Mouse (Mus musculus) embryonic facial prominence, embryonic 14.5 days (tissue): ENCODE measurements around the gene Gm12830. TPM values are rescaled to one million over a fixed set of nuclear protein-coding genes. Genes with fewer than 3 reads are reported as not detected.

Source experiments
- ATAC-seq: fragments of 200-750 bp; cut with Nextera tagmentation; 2 replicates; pipeline ENCODE4 v1.8.0; 2017; ENCODE audit warnings: low read depth, moderate number of reproducible peaks, moderate TSS enrichment
- DNase-seq: peaks from one replicate; pipeline ENCODE4 v3.0.0-alpha.2; 2015; ENCODE audit warnings: low spot score
- H3K27ac ChIP-seq: fragments of 300-500 bp; sonication (generic); replicated peaks from 2 replicates; pipeline ENCODE4 v1.5.1; 2014; ENCODE audit warnings: low read depth, mild to moderate bottlenecking, low read length, moderate library complexity
- H3K27me3 ChIP-seq: fragments of 300-500 bp; sonication (generic); replicated peaks from 2 replicates; pipeline ENCODE4 v1.6.1; 2014; ENCODE audit warnings: low read length; ENCODE audit not compliant: control insufficient read depth, insufficient read depth
- H3K36me3 ChIP-seq: fragments of 300-500 bp; sonication (generic); 2 replicates; pipeline ENCODE4 v1.6.1; 2014; ENCODE audit warnings: low read length, mixed read lengths; ENCODE audit not compliant: control insufficient read depth, insufficient read depth
- H3K4me1 ChIP-seq: fragments of 300-500 bp; sonication (generic); 2 replicates; pipeline ENCODE4 v1.6.1; 2014; ENCODE audit warnings: antibody characterized with exemption, low read length; ENCODE audit not compliant: control insufficient read depth, insufficient read depth
- H3K4me2 ChIP-seq: fragments of 300-500 bp; sonication (generic); 2 replicates; pipeline ENCODE4 v1.6.1; 2014; ENCODE audit warnings: low read depth, mild to moderate bottlenecking, low read length, moderate library complexity, mixed read lengths
- H3K4me3 ChIP-seq: fragments of 300-500 bp; sonication (generic); 2 replicates; pipeline ENCODE4 v1.5.1; 2014; ENCODE audit warnings: low read depth, mild to moderate bottlenecking, low read length
- H3K9ac ChIP-seq: fragments of 300-500 bp; sonication (generic); 2 replicates; pipeline ENCODE4 v1.6.1; 2014; ENCODE audit warnings: low read depth, mild to moderate bottlenecking, low read length, moderate library complexity, mixed read lengths
- H3K9me3 ChIP-seq: fragments of 300-500 bp; sonication (generic); 2 replicates; pipeline ENCODE4 v1.6.1; 2016; ENCODE audit warnings: low read length; ENCODE audit not compliant: control insufficient read depth
- WGBS: fragments of 180-500 bp; shearing (Covaris S2); extraction: QIAGEN DNeasy Blood & Tissue Kit; methylation state at CpG from one replicate; pipeline ENCODE4 v1.1.7; 2014; 5-methylcytosine and 5-hydroxymethylcytosine counted together
- polyA plus RNA-seq: library from polyadenylated mRNA; unstranded; fragments of >200 nt; fragmentation: Nextera tagmentation; extraction: Ambion mirVana; gene quantifications from 2 replicates; pipeline ENCODE4 v1.2.1, GENCODE M21; 2014

Gm12830 gene
- polyA plus RNA-seq, 1 experiment from 2014 or later, result not detected

- ATAC-seq, result no peak
- peaks cover 3% of the 10 kb centered on the region; the same call in 1 of the 2 replicates for H3K4me1 ChIP-seq
- 74% methylated on average over 5 of the region's 5 CpGs for WGBS
Observed at GRCm38 (mm10) chr4:114863166-114863565, 41.6 kb downstream of the Gm12830 start.

GRCm38 (mm10) chr4:114869765-114870490 lies 48.4 kb downstream of the Gm12830 start:
- no peak overlapping the region for H3K4me2 ChIP-seq
- H3K9me3 ChIP-seq, result no peaks in the 10 kb centered on the region
- no peak for ATAC-seq
- H3K4me1 ChIP-seq, result no peaks in the 10 kb centered on the region; the same call in 1 of the 2 replicates
- WGBS, result 42% methylated on average over 11 of the region's 11 CpGs
- no peak for DNase-seq
- H3K4me3 ChIP-seq, result no peak overlapping the region
- H3K27ac ChIP-seq, result no peak overlapping the region
- no peaks in the 10 kb centered on the region for H3K36me3 ChIP-seq
- H3K9ac ChIP-seq, result no peak overlapping the region
- H3K27me3 ChIP-seq, result no peaks in the 10 kb centered on the region

More at GRCm38 (mm10) chr4:114863166-114863565, 41.6 kb downstream of the Gm12830 start:
- H3K9ac ChIP-seq, result no peak overlapping the region
- H3K4me2 ChIP-seq, result no peak overlapping the region
- no peaks in the 10 kb centered on the region for H3K36me3 ChIP-seq
- no peak overlapping the region for H3K27ac ChIP-seq
- no peak overlapping the region for H3K4me3 ChIP-seq
- no peaks in the 10 kb centered on the region for H3K27me3 ChIP-seq
- no peaks in the 10 kb centered on the region for H3K9me3 ChIP-seq
- DNase-seq, result no peak

GRCm38 (mm10) chr4:114876441-114876972 lies 55.0 kb downstream of the Gm12830 start:
- H3K9ac ChIP-seq, result no peak overlapping the region
- 17% methylated on average over 8 of the region's 8 CpGs for WGBS
- no peak for ATAC-seq
- no peak overlapping the region for H3K4me2 ChIP-seq
- no peaks in the 10 kb centered on the region; the same call in 1 of the 2 replicates for H3K4me1 ChIP-seq
- no peaks in the 10 kb centered on the region for H3K36me3 ChIP-seq
- no peak for DNase-seq
- no peaks in the 10 kb centered on the region for H3K27me3 ChIP-seq
- H3K27ac ChIP-seq, result no peak overlapping the region
- no peaks in the 10 kb centered on the region for H3K9me3 ChIP-seq
- no peak overlapping the region for H3K4me3 ChIP-seq

GRCm38 (mm10) chr4:114882232-114882631 lies 60.7 kb downstream of the Gm12830 start:
- WGBS, result 78% methylated on average over 1 of the region's 1 CpGs
- Histone ChIP-seq H3K4me3 (no peak overlapping the region), H3K4me2 (no peak overlapping the region), H3K36me3 (no peaks in the 10 kb centered on the region), H3K9ac (no peak overlapping the region), H3K27me3 (no peaks in the 10 kb centered on the region), H3K4me1 (no peaks in the 10 kb centered on the region), H3K9me3 (no peaks in the 10 kb centered on the region), H3K27ac (no peak overlapping the region)
- no peak for ATAC-seq
- DNase-seq, result no peak

GRCm38 (mm10) chr4:114897853-114898252 lies 76.3 kb downstream of the Gm12830 start:
- no peaks in the 10 kb centered on the region for H3K36me3 ChIP-seq
- 8% methylated on average over 4 of the region's 4 CpGs for WGBS
- ATAC-seq (no peak), DNase-seq (no peak)
- no peaks in the 10 kb centered on the region for H3K4me1 ChIP-seq
- no peaks in the 10 kb centered on the region for H3K9me3 ChIP-seq
- H3K9ac ChIP-seq, result no peak overlapping the region
- no peak overlapping the region for H3K27ac ChIP-seq
- no peak overlapping the region for H3K4me3 ChIP-seq
- H3K4me2 ChIP-seq, result no peak overlapping the region
- peaks cover 56% of the 10 kb centered on the region for H3K27me3 ChIP-seq

GRCm38 (mm10) chr4:114899885-114900284 lies 78.4 kb downstream of the Gm12830 start:
- 17% methylated on average over 3 of the region's 3 CpGs for WGBS
- Histone ChIP-seq H3K27ac (no peak overlapping the region), H3K36me3 (no peaks in the 10 kb centered on the region), H3K9ac (no peak overlapping the region), H3K4me1 (no peaks in the 10 kb centered on the region), H3K9me3 (no peaks in the 10 kb centered on the region), H3K4me2 (no peak overlapping the region), H3K4me3 (no peak overlapping the region), H3K27me3 (peaks cover 76% of the 10 kb centered on the region)
- no peak for DNase-seq
- no peak for ATAC-seq

GRCm38 (mm10) chr4:114900866-114901642 lies 79.5 kb downstream of the Gm12830 start:
- H3K9ac ChIP-seq, result 0 out of 2 replicates have a peak overlapping the region, but pooled peaks have one; percentile 31
- 5% methylated on average over 33 of the region's 33 CpGs for WGBS
- peaks cover 88% of the 10 kb centered on the region for H3K27me3 ChIP-seq
- no peaks in the 10 kb centered on the region for H3K9me3 ChIP-seq
- no peak overlapping the region for H3K27ac ChIP-seq
- peak overlapping the region; percentile 31 for H3K4me3 ChIP-seq
- H3K4me1 ChIP-seq, result no peaks in the 10 kb centered on the region
- H3K36me3 ChIP-seq, result no peaks in the 10 kb centered on the region
- no peak for ATAC-seq
- peak overlapping the region; percentile 85 for H3K4me2 ChIP-seq
- DNase-seq, result no peak

- under 1% methylated on average over 38 of the region's 42 CpGs for WGBS
- H3K27ac ChIP-seq, result no peak overlapping the region
- H3K9me3 ChIP-seq, result no peaks in the 10 kb centered on the region
- no peaks in the 10 kb centered on the region for H3K4me1 ChIP-seq
- H3K9ac ChIP-seq, result peak overlapping the region; percentile 41
- ATAC-seq (peak; percentile 66; the same call in 1 of the 2 replicates), DNase-seq (no peak)
- H3K36me3 ChIP-seq, result no peaks in the 10 kb centered on the region
- peak overlapping the region; percentile 31 for H3K4me3 ChIP-seq
- peak overlapping the region; percentile 85 for H3K4me2 ChIP-seq
- H3K27me3 ChIP-seq, result peaks cover 95% of the 10 kb centered on the region
Observed at GRCm38 (mm10) chr4:114901643-114902351, 80.3 kb downstream of the Gm12830 start.
